Mouse (Mus musculus): ENCODE data around the gene Fosl2.

The Fosl2 gene

GRCm38 (mm10) chr5:32135336-32136206 is at the start of gene Fosl2:
TSS of gene Fosl2 (plus strand) at chr5:32135801.
- DNase-seq (ENCODE audit: low spot score in 2 of 2), result peak; percentile 57 to 78

- DNase-seq (ENCODE audit: low spot score in 2 of 2), result no peak
These were observed 49.6 kb upstream of the Fosl2 start for GRCm38 (mm10) chr5:32085971-32086370.

GRCm38 (mm10) chr5:32086526-32087090 is 49.0 kb upstream of the Fosl2 start:
- no peak for DNase-seq (ENCODE audit: low spot score in 2 of 2)

GRCm38 (mm10) chr5:32089481-32089880 is 46.1 kb upstream of the Fosl2 start:
- no peak for DNase-seq (ENCODE audit: low spot score in 2 of 2)

- no peak for DNase-seq (ENCODE audit: low spot score in 2 of 2)
These were observed 43.3 kb upstream of the Fosl2 start for GRCm38 (mm10) chr5:32092281-32092680.

- DNase-seq (ENCODE audit: low spot score in 2 of 2), result no peak
These were observed 36.9 kb upstream of the Fosl2 start for GRCm38 (mm10) chr5:32098691-32099090.

- DNase-seq (ENCODE audit: low spot score in 2 of 2), result peak in 1 of 2 experiments; percentile 23
These were observed 33.1 kb upstream of the Fosl2 start for GRCm38 (mm10) chr5:32102484-32102883.

- DNase-seq (ENCODE audit: low spot score in 2 of 2), result no peak
These were observed 32.6 kb upstream of the Fosl2 start for GRCm38 (mm10) chr5:32102971-32103431.

GRCm38 (mm10) chr5:32103545-32103944 is 32.1 kb upstream of the Fosl2 start:
- DNase-seq (ENCODE audit: low spot score in 2 of 2), result no peak

GRCm38 (mm10) chr5:32104119-32104990 is 31.2 kb upstream of the Fosl2 start:
- peak in 1 of 2 experiments; percentile 39 for DNase-seq (ENCODE audit: low spot score in 2 of 2)

- no peak for DNase-seq (ENCODE audit: low spot score in 2 of 2)
These were observed 29.0 kb upstream of the Fosl2 start for GRCm38 (mm10) chr5:32106473-32107140.

- no peak for DNase-seq (ENCODE audit: low spot score in 2 of 2)
These were observed 24.9 kb upstream of the Fosl2 start for GRCm38 (mm10) chr5:32110651-32111050.

- no peak for DNase-seq (ENCODE audit: low spot score in 2 of 2)
These were observed 23.2 kb upstream of the Fosl2 start for GRCm38 (mm10) chr5:32112206-32112916.

- DNase-seq (ENCODE audit: low spot score in 2 of 2), result no peak
These were observed 14.7 kb upstream of the Fosl2 start for GRCm38 (mm10) chr5:32120901-32121376.

- no peak for DNase-seq (ENCODE audit: low spot score in 2 of 2)
These were observed 13.7 kb upstream of the Fosl2 start for GRCm38 (mm10) chr5:32121936-32122335.

- no peak for DNase-seq (ENCODE audit: low spot score in 2 of 2)
These were observed 13.2 kb upstream of the Fosl2 start for GRCm38 (mm10) chr5:32122363-32122762.

- no peak for DNase-seq (ENCODE audit: low spot score in 2 of 2)
These were observed 10.6 kb upstream of the Fosl2 start for GRCm38 (mm10) chr5:32124957-32125356.

- DNase-seq (ENCODE audit: low spot score in 2 of 2), result no peak
These were observed 8.4 kb upstream of the Fosl2 start for GRCm38 (mm10) chr5:32127226-32127625.

GRCm38 (mm10) chr5:32127927-32128326 is 7.7 kb upstream of the Fosl2 start:
- no peak for DNase-seq (ENCODE audit: low spot score in 2 of 2)

- DNase-seq (ENCODE audit: low spot score in 2 of 2), result peak in 1 of 2 experiments; percentile 41
These were observed 2.6 kb upstream of the Fosl2 start for GRCm38 (mm10) chr5:32132971-32133501.
